Mouse (Mus musculus) megakaryocyte, embryonic 14.5 days (primary cell): ENCODE results near the gene Tmco1.

ENCODE experiments used
- FLI1 ChIP-seq: IDR thresholded peaks from 2 replicates; pipeline ENCODE4 v1.6.1; 2012; ENCODE audit warnings: low read length, inconsistent platforms, mixed read lengths
- GATA1 ChIP-seq: IDR thresholded peaks from 3 replicates; pipeline ENCODE4 v1.6.1; 2012; ENCODE audit warnings: mixed read lengths, low read length, inconsistent platforms, borderline replicate concordance

GRCm38 (mm10) chr1:167374003-167374784 is 66.0 kb downstream of the Tmco1 start:
- no peak for TF ChIP-seq GATA1
- no peak for TF ChIP-seq FLI1
